Mouse (Mus musculus) brain, embryonic 14.5 days (tissue): ENCODE results near the gene Slc17a1.

Experiments
- CTCF ChIP-seq: fragments of 200-500 bp; IDR thresholded peaks from 2 replicates; pipeline ENCODE4 v1.5.1; 2012; ENCODE audit warnings: inconsistent platforms, mild to moderate bottlenecking, moderate library complexity, borderline replicate concordance; ENCODE audit not compliant: insufficient read depth, insufficient read length; ENCODE audit errors: extremely low read depth
- POLR2A ChIP-seq: fragments of 200-500 bp; IDR thresholded peaks from 2 replicates; pipeline ENCODE4 v1.6.1; 2012; ENCODE audit warnings: mild to moderate bottlenecking, inconsistent platforms, borderline replicate concordance; ENCODE audit not compliant: poor library complexity, insufficient read depth, insufficient read length, severe bottlenecking; ENCODE audit errors: extremely low read depth

GRCm38 (mm10) chr13:23867405-23867804, at the start of gene Slc17a1:
- TF ChIP-seq POLR2A (no peak), CTCF (no peak)
